Mouse (Mus musculus): ENCODE data around the gene Dgki.
"Not testable (repeated sequence)": the region's sequence is repeated elsewhere in the genome, so short reads cannot be mapped to it uniquely, and the experiment has no call there.

Gene Dgki

DNA sequence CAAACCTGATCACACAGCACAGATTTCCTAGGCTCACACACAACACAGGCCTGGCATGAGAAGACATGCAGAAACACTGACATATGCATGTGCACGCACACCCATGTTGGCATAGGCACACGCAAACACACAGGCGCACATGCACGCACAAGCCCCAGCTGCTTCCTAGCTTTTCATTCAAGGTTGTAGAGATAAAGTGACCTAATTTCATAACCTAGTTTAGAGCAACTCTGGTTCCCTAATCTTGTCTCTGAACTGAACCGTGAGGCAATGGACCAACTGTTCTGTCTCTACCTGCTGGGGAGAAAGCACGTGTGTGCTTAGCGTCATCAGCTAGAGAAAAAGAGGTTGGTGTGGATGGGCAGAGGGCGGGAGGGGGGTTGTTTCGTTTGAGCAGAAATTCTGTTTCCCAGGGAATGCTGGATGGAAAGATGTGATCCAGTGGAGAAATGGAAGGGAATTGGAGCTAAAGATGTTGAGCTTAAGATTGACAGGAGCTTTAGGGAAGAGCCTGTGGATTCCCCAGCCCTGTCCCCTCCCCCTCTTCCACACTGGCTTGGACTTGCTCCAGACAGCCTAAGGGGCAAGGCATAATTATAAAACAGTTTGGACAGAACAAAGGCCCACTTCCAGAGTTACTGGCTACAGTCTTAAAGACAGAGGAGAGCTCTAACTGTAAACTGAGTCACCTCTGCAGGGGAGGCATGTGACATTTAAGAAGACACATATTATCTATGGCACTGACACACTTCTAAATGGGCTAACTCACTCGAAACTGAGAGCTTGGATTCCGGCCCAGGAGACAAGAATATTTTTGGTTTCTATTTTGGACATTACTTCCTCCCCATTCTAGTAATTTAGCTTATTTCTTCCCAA lies 156.8 kb downstream of the Dgki start:
- DNase-seq: no peak

- DNase-seq: no peak
Observed at GRCm38 (mm10) chr6:37138816-37139215, 161.2 kb downstream of the Dgki start.

GRCm38 (mm10) chr6:37131257-37131656 lies 168.7 kb downstream of the Dgki start:
- no peak for DNase-seq

DNA sequence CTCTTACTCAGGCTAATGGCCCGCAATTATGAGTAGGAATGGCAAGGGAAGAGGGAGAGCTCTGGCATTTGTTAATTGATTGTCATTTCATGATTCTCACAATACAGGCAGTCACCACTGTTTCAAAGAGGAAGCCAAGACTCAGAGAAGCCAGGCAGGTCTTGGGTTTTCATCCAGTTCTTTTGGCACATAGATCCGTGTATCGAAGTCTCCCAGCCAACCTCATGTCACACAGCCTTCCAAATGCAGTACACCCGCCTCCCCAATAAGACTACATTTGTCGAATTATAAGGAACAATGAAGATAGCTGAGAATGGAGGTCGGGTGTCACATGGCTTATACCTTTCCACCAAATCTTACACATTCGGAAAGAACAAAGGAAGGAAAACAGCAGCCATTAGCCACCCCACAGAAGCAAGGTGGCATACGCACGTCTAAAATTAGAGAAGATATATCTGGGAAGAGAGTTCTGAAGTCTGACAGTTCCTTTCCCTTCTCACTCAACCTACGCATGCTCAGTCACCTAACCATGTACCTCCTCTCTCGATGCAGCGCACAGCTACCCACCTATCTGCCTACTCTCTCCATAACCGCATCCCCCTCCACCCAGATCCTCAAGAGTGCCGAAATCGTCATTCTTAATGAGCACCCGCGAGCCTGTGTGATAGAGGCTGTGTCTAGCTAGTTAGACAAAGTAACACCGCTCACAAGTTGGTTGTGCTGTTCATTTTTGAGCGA lies 179.4 kb downstream of the Dgki start:
- DNase-seq: no peak

- DNase-seq: no peak
Observed at GRCm38 (mm10) chr6:37119205-37119604, 180.8 kb downstream of the Dgki start.

DNA sequence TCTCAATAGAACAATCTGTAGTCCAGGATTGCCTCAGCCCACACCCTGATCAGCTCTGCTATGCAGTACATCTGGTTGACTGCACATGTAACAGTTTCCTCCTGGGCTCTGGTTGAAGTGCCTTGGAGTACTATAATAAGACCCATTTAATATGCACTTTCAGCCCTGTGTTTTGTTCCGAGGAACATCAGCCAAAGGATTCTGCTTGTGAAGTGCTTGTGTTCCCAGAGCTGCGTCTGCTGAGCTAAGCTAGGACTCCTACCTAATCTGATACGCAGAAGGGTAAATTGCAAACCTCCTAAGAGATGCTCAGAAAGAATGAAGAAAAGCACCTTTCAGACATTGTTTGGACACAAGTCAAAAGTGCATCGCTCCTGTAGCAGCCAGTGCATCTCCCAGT lies 186.9 kb downstream of the Dgki start:
- DNase-seq: no peak

DNA sequence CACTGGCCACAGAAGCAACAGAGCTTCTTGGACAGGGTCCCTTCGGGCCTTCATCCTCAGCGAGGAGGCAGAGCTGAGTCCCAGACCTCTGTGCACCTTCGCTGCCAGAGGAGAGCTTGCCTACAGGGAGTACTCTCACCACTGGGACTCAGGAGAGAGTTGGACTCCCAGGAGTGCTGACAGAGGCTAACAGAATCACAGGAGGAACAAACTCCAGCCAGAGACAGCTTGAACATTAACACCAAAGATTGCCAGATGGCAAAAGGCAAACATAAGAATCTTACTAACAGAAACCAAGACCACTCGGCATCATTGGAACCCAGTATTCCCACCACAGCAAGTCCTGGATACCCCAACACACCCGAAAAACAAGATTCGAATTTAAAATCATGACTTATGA lies 193.7 kb downstream of the Dgki start:
- DNase-seq: not testable (repeated sequence)

DNA sequence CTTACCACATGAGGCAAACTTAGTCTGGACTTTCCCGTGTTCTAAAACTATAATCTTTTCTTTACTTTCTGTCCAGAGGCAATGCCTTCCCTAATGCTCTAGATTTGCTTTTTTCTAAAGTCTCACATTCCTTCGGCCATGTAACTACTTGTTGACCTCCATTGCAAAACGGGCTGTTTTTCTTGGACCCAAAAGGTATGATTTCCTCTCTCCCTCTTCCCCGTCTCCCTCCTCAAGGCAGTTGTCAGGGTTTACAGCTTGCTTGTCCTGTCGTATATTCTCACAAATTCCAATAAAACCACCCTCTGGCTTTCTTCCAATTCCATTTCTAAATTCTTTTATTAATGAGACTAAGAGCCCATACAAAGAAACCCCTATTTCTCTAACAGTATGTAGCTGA lies 199.6 kb downstream of the Dgki start:
- DNase-seq: no peak

DNA sequence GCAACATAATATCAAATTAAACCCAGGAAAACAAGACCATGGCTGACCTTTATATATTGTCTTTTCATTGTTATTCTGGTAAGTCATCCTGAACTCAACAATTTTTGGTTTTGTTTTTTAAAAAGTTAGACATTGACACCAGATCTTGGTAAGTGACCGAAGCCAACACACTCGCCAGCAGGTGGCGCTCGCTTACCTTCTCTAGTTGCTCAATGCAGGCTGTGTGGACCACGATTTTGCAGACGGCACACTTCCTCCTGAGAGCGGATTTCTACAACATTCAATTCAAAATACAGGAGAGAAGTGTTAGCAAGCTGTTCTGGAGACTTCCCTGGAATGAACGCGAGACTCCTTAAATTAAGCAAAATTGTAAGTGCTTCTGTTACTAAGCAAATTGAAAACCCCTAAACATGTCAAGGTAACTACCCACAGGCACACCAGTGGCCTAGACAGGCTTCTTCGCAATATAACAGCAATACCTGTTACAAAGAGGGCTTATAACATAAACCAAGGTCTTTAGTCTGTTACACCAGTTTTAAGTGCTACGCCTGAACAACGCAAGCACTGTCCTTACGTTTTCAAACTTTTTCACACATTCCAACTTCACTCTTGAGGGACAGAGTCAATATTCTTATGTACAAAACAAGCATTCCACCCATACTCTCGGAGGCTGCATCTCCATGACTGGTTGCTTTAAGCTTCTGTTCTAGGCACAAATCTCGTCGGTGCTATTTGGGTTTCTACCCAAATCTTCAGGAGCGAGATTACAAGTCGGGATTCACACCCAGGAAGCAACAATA lies 202.4 kb downstream of the Dgki start:
- peak; percentile 46 to 74 for DNase-seq

DNA sequence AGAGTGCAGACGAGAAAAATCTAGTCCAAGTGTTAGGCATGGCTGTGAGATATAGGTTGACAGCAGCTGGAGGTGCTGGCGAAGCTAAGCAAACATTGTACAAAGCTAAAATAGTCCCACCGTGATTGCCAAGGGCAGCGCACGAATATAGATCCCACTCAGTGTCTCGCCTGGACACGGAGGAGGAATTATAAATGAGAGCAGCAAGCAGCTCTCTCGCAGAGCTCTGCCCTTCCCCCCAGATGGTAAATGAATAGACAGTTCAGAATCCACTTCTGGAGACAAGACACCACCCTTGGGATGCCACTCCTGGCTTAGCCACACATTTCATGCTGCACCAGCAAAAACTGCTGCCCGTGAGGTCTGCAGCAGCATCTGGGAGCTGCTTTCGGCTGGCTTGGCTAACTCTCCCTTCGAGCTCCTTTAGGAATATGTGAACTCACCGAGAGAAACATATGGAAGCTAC lies 203.1 kb downstream of the Dgki start:
- DNase-seq: no peak

DNA sequence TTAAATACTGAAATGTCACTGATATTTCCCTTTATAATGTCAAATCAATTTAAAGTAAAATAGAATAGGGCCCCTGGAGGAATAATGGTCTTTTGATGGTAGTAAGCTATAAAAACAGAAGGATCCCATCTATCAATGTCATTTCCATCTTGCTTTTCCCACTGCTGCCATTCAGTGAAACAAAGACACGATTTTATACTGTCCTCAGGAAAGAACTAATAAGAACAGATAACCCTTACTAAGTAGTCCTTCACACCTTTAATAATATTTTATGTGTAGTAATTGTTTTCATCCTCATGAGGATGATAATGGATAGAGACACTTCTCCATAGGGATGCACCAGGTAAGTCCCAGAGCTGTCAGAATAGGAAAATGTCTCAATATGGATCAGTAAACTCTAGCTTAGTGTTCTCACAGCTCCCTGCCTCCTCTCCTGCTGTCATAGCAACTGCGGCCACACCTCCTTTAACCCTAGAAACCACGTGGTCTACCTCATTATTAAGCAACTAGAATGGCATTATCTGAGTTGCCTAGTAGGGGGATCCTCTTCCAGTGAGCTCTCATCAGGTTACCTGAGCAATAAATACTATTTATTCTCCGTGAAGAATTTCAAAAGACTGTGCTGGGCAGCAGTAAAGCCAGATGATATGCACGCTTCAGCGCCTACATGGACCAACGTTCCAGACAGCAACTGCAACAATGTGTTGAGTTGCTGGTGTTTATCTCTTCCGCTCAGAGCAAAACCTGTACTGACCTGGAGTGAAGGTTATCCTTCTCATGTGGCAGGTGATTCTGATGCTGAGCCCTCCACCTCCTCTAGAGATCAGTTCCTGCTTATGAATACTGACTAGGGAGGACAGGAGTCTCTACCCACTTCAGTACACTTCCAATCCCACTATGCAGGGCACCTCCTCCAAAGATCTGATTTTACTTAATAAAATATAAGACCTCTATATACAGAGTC lies 210.6 kb downstream of the Dgki start:
- DNase-seq: no peak

DNA sequence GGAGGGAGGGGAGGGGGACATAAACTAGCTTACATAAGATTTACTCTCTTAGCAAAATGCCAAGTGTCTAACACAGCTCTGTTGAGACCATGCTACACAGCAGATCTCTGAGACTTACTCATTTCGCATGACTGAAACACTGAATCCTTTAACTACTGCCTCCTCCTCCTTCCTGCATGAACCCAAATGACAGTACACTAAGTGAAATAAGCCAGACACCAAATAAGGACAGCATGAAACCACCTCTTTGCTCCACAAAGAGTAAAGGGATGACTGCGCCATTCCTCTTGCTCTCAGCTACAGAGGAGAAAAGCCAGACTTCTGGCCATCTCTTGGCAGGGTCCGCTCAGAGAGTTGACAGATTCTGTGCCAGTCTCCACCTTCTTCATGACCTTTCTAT lies 217.0 kb downstream of the Dgki start:
- no peak for DNase-seq

- DNase-seq: no peak
Observed at GRCm38 (mm10) chr6:37072401-37073016, 227.5 kb downstream of the Dgki start.

GRCm38 (mm10) chr6:37069836-37070600 lies 230.0 kb downstream of the Dgki start:
- no peak for DNase-seq

DNA sequence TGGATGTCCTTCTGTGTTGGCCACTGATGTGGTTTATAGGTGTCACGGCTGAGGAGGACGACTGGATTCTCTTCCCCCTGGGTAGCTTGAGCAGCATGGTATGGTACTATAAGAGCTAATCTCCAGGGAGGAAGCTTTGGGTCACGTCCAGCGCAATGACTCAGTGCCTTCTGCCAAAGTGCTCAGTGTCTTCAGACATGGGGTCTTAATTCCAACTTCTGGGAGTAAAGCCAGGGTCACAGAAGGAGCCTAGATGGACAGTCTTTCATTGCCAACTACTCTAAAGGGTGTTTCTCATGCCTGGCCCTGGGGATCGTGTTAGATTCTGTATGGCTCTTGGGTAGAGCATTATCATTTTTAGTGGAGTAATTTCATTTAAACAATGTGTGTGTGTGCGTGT lies 231.2 kb downstream of the Dgki start:
- no peak for DNase-seq

- DNase-seq: no peak
Observed at GRCm38 (mm10) chr6:37067357-37067756, 232.6 kb downstream of the Dgki start.

GRCm38 (mm10) chr6:37064214-37064830 lies 235.7 kb downstream of the Dgki start:
- no peak for DNase-seq

DNA sequence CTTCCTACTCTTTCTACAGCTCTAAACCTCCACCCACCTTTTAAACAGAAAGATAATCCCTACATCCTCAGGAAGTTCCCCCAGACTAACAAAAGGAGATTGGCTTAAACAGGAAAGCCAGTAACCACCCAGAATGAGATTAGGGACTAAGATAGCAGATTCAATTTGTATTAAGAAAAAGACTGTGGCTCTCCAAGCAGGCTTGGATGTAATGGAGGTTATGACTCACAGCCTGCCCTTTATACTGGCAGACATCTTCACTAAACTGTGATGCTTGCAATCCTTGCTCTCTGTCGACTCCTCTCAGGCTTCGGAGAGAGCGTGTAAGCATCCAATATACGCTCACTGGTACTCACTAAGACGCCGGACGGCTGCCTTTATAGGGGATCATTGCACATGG lies 236.7 kb downstream of the Dgki start:
- no peak for DNase-seq

GRCm38 (mm10) chr6:37060114-37060513 lies 239.9 kb downstream of the Dgki start:
- DNase-seq: no peak

DNA sequence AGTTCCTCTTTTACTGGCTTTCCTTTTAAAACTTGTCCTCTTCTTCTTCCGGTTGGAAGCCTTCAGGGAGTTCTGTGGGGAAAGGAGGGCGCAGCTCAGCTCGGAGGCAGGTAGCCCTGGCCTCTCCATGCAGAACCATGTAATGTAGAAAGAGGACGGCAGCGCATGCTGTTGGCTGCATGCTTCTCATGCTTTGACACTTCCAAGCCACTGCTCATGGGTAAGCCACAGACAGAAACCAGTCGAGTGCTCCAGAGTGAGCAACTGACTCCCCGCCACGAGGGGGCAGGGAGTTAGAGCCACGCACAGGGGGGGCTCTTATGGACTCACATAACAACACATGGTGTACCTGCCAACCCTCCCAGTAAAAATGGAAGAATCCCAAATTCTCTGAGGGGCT lies 242.0 kb downstream of the Dgki start:
- DNase-seq: no peak
